Mouse (Mus musculus) left cerebral cortex, postnatal 4 days (tissue): Measurements from ENCODE around the gene Gm9046. TPM values are rescaled to one million over a fixed set of nuclear protein-coding genes. Genes with fewer than 3 reads are reported as not detected.
A peak's percentile ranks its signal among the peaks of the same experiment; 100 is the strongest.
"Not testable (repeated sequence)": the region's sequence is repeated elsewhere in the genome, so short reads cannot be mapped to it uniquely, and the experiment has no call there.

Source experiments
- DNase-seq: peaks from one replicate; pipeline ENCODE4 v3.0.0-alpha.2; 2022
- intact Hi-C: fragments of 180-260 bp; cut with DNase I; formaldehyde crosslinking; loops from one replicate; pipeline ENCODE4 v1.15.1; 2025
- total RNA-seq, 2 experiments: library from RNA; stranded (reverse); gene quantifications; 2 replicates each; pipeline ENCODE4 v1.2.3; 2021

Gm9046 gene
- total RNA-seq, result not detected

DNA sequence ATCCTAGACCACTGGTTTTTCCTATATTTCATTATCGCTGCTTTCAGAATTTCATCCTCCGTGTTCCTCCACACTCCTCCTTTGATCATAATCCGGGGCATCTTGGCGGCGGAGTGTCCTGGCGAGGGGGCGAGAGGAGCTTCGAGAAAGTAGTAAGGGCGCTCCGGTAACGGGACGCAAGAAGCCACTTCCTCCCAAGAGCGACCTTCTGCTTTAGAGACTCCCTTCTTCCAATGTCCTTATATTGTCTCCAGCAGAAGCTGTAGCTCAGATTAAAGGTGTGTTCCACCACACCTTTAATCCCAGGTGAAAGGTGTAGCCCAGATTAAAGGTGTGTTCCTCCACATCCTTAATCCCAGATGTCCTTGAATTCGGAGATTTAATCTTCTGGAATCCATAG, at the start of gene Gm9046:
Gene Gm9046, minus strand, starts transcription at position 101 of the 400 bp plus-strand sequence.
- intact Hi-C loops, DNase-seq: not testable (repeated sequence)

- DNase-seq, result peak; percentile 88
- intact Hi-C loops, result no loop called here
Observed at GRCm38 (mm10) chr10:118370443-118370842, 27.4 kb upstream of the Gm9046 start.

DNA sequence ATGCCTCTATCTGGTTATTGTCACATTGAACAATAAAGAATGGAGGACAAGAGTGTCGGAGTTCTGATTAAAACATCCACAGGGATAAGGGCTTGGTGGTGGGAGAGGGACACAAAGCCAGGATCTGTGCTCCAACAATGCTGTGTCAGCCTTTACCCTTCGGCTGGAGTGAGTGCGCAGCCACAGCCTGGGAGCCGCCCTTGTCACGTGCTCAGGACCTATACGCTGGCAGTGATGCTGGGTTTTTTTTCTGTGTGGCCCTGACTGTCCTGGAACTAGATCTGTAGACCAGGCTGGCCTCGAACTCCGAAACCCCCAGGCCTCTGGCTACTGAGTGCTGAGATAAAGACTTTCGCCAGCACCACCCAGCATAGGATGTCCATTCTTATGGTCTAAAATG, 26.5 kb upstream of the Gm9046 start:
- intact Hi-C loops, result no loop called here
- no peak for DNase-seq

DNA sequence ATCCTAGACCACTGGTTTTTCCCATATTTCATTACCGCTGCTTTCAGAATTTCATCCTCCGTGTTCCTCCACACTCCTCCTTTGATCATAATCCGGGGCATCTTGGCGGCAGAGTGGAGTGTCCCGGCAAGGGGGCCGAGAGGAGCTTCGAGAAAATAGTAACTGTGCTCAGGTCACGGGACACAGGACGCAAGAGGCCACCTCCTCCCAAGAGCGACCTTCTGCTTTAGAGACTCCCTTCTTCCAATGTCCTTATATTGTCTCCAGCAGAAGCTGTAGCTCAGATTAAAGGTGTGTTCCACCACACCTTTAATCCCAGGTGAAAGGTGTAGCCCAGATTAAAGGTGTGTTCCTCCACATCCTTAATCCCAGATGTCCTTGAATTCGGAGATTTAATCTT, 10.9 kb upstream of the Gm9046 start, which contains the start of gene Gm9049:
Gene Gm9049, minus strand, starts transcription at position 101 of the 400 bp plus-strand sequence.
- DNase-seq, intact Hi-C loops: not testable (repeated sequence)

GRCm38 (mm10) chr10:118348579-118348978, 5.5 kb upstream of the Gm9046 start, which contains the start of gene Gm9048:
Gene Gm9048 (minus strand): TSS chr10:118348679.
- intact Hi-C loops, DNase-seq: not testable (repeated sequence)

- intact Hi-C loops, DNase-seq: not testable (repeated sequence)
Observed at GRCm38 (mm10) chr10:118337731-118338130, 5.3 kb downstream of the Gm9046 start, which contains the start of gene Gm9045. Gene Gm9045 (minus strand): TSS chr10:118337831.

DNA sequence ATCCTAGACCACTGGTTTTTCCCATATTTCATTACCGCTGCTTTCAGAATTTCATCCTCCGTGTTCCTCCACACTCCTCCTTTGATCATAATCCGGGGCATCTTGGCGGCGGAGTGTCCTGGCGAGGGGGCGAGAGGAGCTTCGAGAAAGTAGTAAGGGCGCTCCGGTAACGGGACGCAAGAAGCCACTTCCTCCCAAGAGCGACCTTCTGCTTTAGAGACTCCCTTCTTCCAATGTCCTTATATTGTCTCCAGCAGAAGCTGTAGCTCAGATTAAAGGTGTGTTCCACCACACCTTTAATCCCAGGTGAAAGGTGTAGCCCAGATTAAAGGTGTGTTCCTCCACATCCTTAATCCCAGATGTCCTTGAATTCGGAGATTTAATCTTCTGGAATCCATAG, 10.7 kb downstream of the Gm9046 start, which contains the start of gene Gm9044:
Gene Gm9044, minus strand, starts transcription at position 101 of the 400 bp plus-strand sequence.
- DNase-seq, intact Hi-C loops: not testable (repeated sequence)

GRCm38 (mm10) chr10:118326869-118327268, 16.2 kb downstream of the Gm9046 start, which contains the start of gene Gm9040:
Gene Gm9040 (minus strand): TSS chr10:118326969.
- DNase-seq, intact Hi-C loops: not testable (repeated sequence)

DNA sequence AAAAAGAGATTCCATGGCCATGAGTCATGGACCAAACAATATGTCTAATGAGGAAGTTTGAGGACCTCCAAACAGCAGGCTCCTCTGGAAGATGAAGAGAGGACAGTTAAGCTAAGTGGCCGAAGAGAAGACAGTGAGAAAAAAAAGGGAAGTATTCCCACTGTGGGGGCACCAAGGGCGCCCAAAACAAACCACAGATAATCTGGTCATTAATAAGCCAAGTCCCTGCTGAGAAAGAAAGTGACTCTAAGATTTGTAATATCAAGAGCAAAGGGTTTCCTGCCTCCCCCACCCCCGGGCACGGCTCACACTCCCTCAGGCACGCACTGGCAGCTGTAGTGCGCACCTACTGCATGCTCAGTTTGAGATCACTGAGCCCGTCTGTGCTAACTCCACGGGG, 24.0 kb downstream of the Gm9046 start:
- intact Hi-C loops, result no loop called here
- no peak for DNase-seq

DNA sequence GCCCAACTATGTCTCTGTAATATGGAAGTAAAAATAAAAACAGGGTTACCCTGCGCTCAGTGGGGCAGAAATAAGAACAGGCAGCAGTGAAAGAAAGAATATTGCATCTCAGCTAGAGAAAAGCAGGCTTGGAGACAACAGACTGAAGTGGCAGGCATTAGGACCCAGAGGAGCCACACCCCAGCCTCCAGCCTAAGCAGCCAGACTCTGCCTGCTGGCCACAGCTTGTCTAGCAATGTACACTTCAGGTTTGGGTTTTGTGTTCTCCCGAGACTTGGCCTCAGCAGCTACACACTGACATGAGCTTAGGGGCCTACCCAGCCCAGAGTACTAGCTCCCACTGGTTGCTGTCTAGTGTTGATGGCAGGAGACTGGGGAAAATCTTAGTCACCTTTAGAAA, 40.9 kb downstream of the Gm9046 start:
- intact Hi-C loops, DNase-seq: not testable (repeated sequence)

- intact Hi-C loops, result no loop called here
Observed at GRCm38 (mm10) chr10:118294938-118295337, 48.1 kb downstream of the Gm9046 start, which contains the start of gene Iltifb. Gene Iltifb (minus strand): TSS chr10:118295038.

More at GRCm38 (mm10) chr10:118294938-118295337, 48.1 kb downstream of the Gm9046 start, which contains the start of gene Iltifb:
- no peak for DNase-seq

Other genes with a start within 250 kb of the Gm9046 start
- 10 to 100 TPM; 16.7 to 19.7 TPM for gene Mdm1, start 201.4 kb downstream of the Gm9046 start, total RNA-seq
- not detected for gene Il22, start 138.3 kb downstream of the Gm9046 start, total RNA-seq
- under 1 TPM; 0.64 to 0.98 TPM for gene Gm32717, start 102.5 kb downstream of the Gm9046 start, total RNA-seq
- gene Gm32802, start 84.6 kb downstream of the Gm9046 start, total RNA-seq, result under 1 TPM; 0.64 to 0.98 TPM
- not detected for gene Iltifb, start 48.2 kb downstream of the Gm9046 start, total RNA-seq
- gene Gm9040, start 16.3 kb downstream of the Gm9046 start, total RNA-seq, result not detected
- gene Gm9044, start 10.8 kb downstream of the Gm9046 start, total RNA-seq, result not detected
- gene Gm9045, start 5.4 kb downstream of the Gm9046 start, total RNA-seq, result not detected
- not detected for gene Gm9048, start 5.4 kb upstream of the Gm9046 start, total RNA-seq
- gene Gm9049, start 10.8 kb upstream of the Gm9046 start, total RNA-seq, result not detected
- not detected for gene Ifng, start 97.8 kb upstream of the Gm9046 start, total RNA-seq